Mouse (Mus musculus): ENCODE data around the gene Socs1. TPM values are rescaled to one million over a fixed set of nuclear protein-coding genes. Genes with fewer than 3 reads are reported as not detected.

Gene Socs1
- polyA plus RNA-seq, 1 experiment from 2014 or later, result 0.24 TPM

DNA sequence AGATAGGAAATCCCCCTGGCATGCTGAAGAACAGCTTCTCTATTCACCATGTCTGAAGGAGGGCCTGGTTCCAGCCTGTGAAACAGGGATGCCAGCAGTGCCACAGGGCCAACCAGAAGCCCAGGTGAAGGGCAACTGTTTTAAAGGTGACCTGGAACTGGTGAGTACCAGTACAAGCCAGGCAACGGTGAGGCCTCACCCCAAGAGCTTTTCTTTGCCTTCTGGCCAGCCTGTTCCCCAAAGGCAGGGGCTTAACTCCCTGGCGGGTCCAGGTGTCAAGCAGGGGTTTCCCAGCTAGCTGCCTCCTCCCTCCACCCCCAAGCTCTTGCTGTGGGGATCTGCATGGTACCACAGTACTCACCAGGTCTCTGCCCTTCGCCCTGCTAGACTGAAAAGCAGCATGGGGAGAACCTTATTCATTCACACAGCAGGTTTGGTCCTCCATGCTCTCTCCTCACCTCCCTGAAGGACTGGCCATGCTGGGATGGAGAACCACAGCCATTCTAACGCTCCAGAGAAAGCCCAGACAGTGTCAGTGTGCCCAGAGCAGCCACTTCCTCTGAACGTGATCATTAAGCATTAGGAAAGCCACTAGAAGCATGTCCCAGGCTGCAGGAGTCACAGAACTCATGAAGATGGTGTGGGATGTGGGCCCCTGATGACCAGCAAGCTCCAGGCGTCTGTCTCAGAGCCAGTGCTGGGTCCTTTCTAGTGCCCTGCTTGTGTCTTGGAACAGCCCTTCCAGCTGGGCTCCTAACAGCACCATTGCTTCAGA is 2.8 kb downstream of the Socs1 start:
- no peak overlapping the region for H3K4me3 ChIP-seq (ENCODE audit: inconsistent target)
- no peaks in the 10 kb centered on the region for H3K79me2 ChIP-seq (ENCODE audit: inconsistent target)
- H3K27ac ChIP-seq, result no peak overlapping the region
- no peaks in the 10 kb centered on the region for H3K36me3 ChIP-seq (ENCODE audit: inconsistent target)
- 61% methylated on average over 6 of the region's 6 CpGs for WGBS (ENCODE audit: missing documents)

DNA sequence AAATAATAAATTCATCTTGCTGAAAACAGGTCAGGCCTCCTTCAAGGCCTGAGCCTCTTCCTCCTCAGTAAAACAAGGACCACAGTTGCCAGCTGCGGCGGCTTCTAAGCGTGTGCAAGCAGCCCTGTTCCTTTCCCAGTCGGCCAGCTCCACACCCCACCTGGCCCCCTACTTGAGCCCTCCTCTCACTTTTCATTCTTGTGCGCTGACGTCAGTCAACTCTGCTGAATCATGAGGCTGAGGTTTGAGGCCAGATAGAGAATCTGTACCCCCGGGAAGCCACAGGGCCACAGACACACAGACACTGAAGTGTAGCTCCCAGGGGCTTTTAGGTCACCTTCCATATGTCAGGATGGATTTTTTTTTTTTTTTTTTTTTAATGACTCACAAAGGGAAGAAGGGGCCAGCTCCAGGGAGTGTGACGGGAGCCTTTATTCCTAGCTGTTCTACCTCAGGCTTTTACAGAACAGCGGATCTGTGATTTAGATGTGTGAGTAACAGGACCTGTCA is 3.4 kb downstream of the Socs1 start:
- Histone ChIP-seq H3K4me3 (ENCODE audit: inconsistent target) (no peak overlapping the region), H3K36me3 (ENCODE audit: inconsistent target) (no peaks in the 10 kb centered on the region), H3K27ac (no peak overlapping the region), H3K79me2 (ENCODE audit: inconsistent target) (no peaks in the 10 kb centered on the region)
- 86% methylated on average over 9 of the region's 9 CpGs for WGBS (ENCODE audit: missing documents)

GRCm38 (mm10) chr16:10780631-10781120 is 4.7 kb downstream of the Socs1 start:
- Histone ChIP-seq H3K27ac (no peak overlapping the region), H3K36me3 (ENCODE audit: inconsistent target) (no peaks in the 10 kb centered on the region), H3K4me3 (ENCODE audit: inconsistent target) (no peak overlapping the region), H3K79me2 (ENCODE audit: inconsistent target) (no peaks in the 10 kb centered on the region)
- 96% methylated on average over 5 of the region's 5 CpGs for WGBS (ENCODE audit: missing documents)

DNA sequence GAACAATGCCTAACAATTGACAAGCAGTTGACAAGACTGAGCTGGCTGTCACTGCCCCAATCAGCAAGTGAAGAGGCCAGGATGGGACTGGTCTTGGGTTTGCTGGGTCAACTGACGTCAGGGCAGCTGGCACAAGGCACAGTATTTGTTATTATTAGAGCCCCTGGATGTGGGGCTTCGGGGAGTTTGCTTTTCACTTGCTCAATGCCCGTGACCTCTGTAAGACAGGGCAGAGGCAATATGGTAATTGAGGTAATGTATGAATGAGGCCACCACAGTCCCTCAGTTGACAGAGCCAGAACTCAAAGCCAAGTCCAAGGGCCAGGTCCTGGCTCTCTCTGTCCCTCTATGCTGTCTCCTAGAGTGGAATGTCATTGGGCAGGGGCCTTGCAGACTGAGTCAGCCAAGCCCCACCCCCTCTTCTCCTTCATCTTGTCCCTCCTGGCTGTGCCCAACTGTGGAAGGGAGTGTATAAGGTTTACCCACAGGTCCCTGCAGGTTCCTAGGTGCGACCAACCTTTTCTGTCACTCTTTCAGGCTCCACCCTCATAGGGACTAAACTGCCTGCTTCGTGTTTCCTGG is 7.7 kb downstream of the Socs1 start:
- H3K27ac ChIP-seq, result no peak overlapping the region
- no peaks in the 10 kb centered on the region for H3K36me3 ChIP-seq (ENCODE audit: inconsistent target)
- 97% methylated on average over 5 of the region's 5 CpGs for WGBS (ENCODE audit: missing documents)
- H3K4me3 ChIP-seq (ENCODE audit: inconsistent target), result no peak overlapping the region
- no peaks in the 10 kb centered on the region for H3K79me2 ChIP-seq (ENCODE audit: inconsistent target)

DNA sequence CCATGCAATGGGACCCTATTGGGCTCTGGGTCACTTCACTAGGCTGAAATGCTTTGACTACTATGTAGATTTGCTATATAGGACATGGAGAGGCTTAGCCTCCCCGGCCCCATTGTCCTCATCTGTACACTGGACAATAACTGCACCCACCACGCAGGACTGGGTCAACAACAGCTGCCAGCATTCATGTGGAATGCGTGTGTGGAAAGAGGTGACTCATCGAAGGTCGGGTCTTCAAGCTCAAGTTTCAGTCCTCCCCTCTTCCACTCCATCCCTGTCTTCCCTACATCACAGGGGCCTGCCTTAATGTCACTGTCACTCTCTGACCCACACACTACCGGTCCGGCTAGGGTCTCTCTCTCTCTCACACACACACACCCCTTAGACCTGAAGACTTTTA is 9.0 kb downstream of the Socs1 start:
- H3K36me3 ChIP-seq (ENCODE audit: inconsistent target), result no peaks in the 10 kb centered on the region
- no peak overlapping the region for H3K27ac ChIP-seq
- no peak overlapping the region for H3K4me3 ChIP-seq (ENCODE audit: inconsistent target)
- 73% methylated on average over 7 of the region's 7 CpGs for WGBS (ENCODE audit: missing documents)
- no peaks in the 10 kb centered on the region for H3K79me2 ChIP-seq (ENCODE audit: inconsistent target)

GRCm38 (mm10) chr16:10774726-10775125 is 10.6 kb downstream of the Socs1 start:
- 58% methylated on average over 4 of the region's 4 CpGs for WGBS (ENCODE audit: missing documents)
- no peak overlapping the region for H3K4me3 ChIP-seq (ENCODE audit: inconsistent target)
- no peaks in the 10 kb centered on the region for H3K36me3 ChIP-seq (ENCODE audit: inconsistent target)
- H3K79me2 ChIP-seq (ENCODE audit: inconsistent target), result no peaks in the 10 kb centered on the region
- H3K27ac ChIP-seq, result no peak overlapping the region

- WGBS (ENCODE audit: missing documents), result 98% methylated on average over 8 of the region's 8 CpGs
- Histone ChIP-seq H3K36me3 (ENCODE audit: inconsistent target) (no peaks in the 10 kb centered on the region), H3K79me2 (ENCODE audit: inconsistent target) (no peaks in the 10 kb centered on the region), H3K4me3 (ENCODE audit: inconsistent target) (no peak overlapping the region), H3K27ac (no peak overlapping the region)
Observed at GRCm38 (mm10) chr16:10773543-10773942, 11.8 kb downstream of the Socs1 start.

DNA sequence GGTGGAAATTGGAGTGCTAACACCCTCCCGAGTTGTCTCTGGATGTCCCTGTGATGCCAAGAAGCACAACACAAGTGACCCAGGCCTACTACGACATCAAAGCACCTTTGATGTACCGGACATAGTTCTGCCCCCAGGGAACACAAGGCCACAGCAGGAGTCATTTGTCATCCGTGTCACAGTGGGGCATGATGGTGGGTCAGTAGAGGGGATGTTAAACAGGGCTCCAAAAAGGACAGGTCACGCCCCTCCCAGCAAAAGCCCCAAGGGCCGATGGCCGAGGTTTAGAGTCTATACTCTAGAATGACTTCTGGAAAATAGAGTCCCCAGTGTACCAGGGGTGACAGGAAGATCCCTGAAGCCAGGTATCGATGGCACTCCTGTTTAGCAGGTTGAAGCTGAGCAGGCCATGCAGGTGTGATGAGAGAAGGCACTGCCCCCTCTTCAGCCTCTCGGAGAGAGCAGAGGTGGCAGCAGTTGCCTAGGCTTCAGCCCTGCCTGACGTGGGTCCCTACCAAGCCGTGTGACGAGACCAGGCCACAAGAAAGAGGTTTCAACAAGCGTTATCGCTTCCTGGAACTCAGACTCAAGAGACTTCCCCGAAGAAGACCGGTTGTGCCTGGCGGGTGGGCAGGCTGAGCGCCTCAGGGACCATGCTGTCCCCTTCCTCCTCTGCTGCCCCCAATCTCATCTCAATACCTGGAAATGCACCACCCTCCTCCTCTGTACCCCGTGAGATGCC is 13.4 kb downstream of the Socs1 start:
- no peak overlapping the region for H3K4me3 ChIP-seq (ENCODE audit: inconsistent target)
- WGBS (ENCODE audit: missing documents), result 75% methylated on average over 19 of the region's 19 CpGs
- no peaks in the 10 kb centered on the region for H3K36me3 ChIP-seq (ENCODE audit: inconsistent target)
- no peaks in the 10 kb centered on the region for H3K79me2 ChIP-seq (ENCODE audit: inconsistent target)
- no peak overlapping the region for H3K27ac ChIP-seq

- Histone ChIP-seq H3K36me3 (ENCODE audit: inconsistent target) (no peaks in the 10 kb centered on the region), H3K79me2 (ENCODE audit: inconsistent target) (no peaks in the 10 kb centered on the region), H3K4me3 (ENCODE audit: inconsistent target) (no peak overlapping the region), H3K27ac (no peak overlapping the region)
- 52% methylated on average over 4 of the region's 4 CpGs for WGBS (ENCODE audit: missing documents)
Observed at GRCm38 (mm10) chr16:10770531-10771325, 14.6 kb downstream of the Socs1 start.

- Histone ChIP-seq H3K79me2 (ENCODE audit: inconsistent target) (no peaks in the 10 kb centered on the region), H3K27ac (no peak overlapping the region), H3K36me3 (ENCODE audit: inconsistent target) (no peaks in the 10 kb centered on the region), H3K4me3 (ENCODE audit: inconsistent target) (no peak overlapping the region)
- WGBS (ENCODE audit: missing documents), result 31% methylated on average over 2 of the region's 2 CpGs
Observed at GRCm38 (mm10) chr16:10769661-10770060, 15.7 kb downstream of the Socs1 start.

- no peak overlapping the region for H3K27ac ChIP-seq
- H3K79me2 ChIP-seq (ENCODE audit: inconsistent target), result no peaks in the 10 kb centered on the region
- no peaks in the 10 kb centered on the region for H3K36me3 ChIP-seq (ENCODE audit: inconsistent target)
- WGBS (ENCODE audit: missing documents), result 8% methylated on average over 9 of the region's 9 CpGs
- no peak overlapping the region for H3K4me3 ChIP-seq (ENCODE audit: inconsistent target)
Observed at GRCm38 (mm10) chr16:10768821-10769220, 16.5 kb downstream of the Socs1 start.

GRCm38 (mm10) chr16:10767158-10767557 is 18.2 kb downstream of the Socs1 start:
- Histone ChIP-seq H3K27ac (no peak overlapping the region), H3K36me3 (ENCODE audit: inconsistent target) (no peaks in the 10 kb centered on the region), H3K4me3 (ENCODE audit: inconsistent target) (no peak overlapping the region), H3K79me2 (ENCODE audit: inconsistent target) (no peaks in the 10 kb centered on the region)
- WGBS (ENCODE audit: missing documents), result 45% methylated on average over 4 of the region's 4 CpGs

- no peaks in the 10 kb centered on the region for H3K36me3 ChIP-seq (ENCODE audit: inconsistent target)
- no peak overlapping the region for H3K27ac ChIP-seq
- WGBS (ENCODE audit: missing documents), result 5% methylated on average over 2 of the region's 2 CpGs
- H3K4me3 ChIP-seq (ENCODE audit: inconsistent target), result no peak overlapping the region
- no peaks in the 10 kb centered on the region for H3K79me2 ChIP-seq (ENCODE audit: inconsistent target)
Observed at GRCm38 (mm10) chr16:10764323-10764722, 21.0 kb downstream of the Socs1 start.

DNA sequence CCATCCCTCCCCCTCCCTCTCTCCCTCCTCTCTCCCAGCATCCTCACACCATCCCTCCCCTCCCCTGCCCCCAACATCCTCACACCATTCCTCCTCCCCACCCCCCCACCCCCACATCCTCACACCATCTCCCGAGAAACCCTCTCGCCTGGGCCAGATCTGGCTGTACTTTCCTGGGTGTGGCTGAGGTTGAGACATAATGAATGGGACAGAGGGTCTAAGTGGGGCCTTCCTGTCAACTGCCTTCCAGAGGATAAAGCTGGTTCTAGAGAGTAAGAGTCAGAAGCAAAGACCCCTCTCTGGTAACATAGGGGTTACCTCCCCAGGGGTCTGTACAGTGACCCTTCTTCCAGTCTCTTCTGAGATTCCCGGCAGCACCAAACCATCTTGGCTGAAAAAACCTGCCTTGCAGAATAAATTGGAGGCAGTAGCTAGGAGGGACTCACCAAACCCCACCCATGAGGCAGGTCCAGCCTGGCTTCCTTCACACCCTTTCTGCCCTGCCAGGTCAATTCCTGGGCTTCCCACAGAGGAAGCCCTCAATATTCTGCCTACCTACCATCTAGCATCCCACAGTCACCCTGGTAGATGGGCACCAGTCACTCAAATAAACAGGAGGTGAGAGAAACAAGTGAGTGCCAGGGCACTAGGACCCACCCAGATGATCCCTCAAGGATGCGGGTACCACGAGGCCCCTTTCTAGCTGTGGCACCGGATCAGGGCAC is 21.6 kb downstream of the Socs1 start:
- H3K27ac ChIP-seq, result no peak overlapping the region
- H3K36me3 ChIP-seq (ENCODE audit: inconsistent target), result no peaks in the 10 kb centered on the region
- 83% methylated on average over 4 of the region's 6 CpGs for WGBS (ENCODE audit: missing documents)
- no peaks in the 10 kb centered on the region for H3K79me2 ChIP-seq (ENCODE audit: inconsistent target)
- H3K4me3 ChIP-seq (ENCODE audit: inconsistent target), result no peak overlapping the region

Data from macrophage (primary cell).